Mouse (Mus musculus) liver, embryonic 14.5 days (tissue): ENCODE results near the gene Btbd9. TPM values are rescaled to one million over a fixed set of nuclear protein-coding genes. Genes with fewer than 3 reads are reported as not detected.

Experiments used
- ATAC-seq: fragments of 200-750 bp; cut with Nextera tagmentation; 2 replicates; pipeline ENCODE4 v1.8.0; 2017; ENCODE audit warnings: moderate number of reproducible peaks, mild to moderate bottlenecking, moderate library complexity; ENCODE audit not compliant: insufficient read depth
- DNase-seq, 3 experiments: peaks; one replicate each; pipeline ENCODE4 v3.0.0-alpha.2; 2012 to 2013; ENCODE audit warnings: low read depth in 3 of 3, low spot score in 3 of 3
- H3K27ac ChIP-seq: fragments of 300-500 bp; sonication (generic); 2 replicates; pipeline ENCODE4 v1.5.1; 2014; ENCODE audit warnings: moderate library complexity, mild to moderate bottlenecking, control low read depth, inconsistent platforms
- H3K27me3 ChIP-seq: fragments of 300-500 bp; sonication (generic); 2 replicates; pipeline ENCODE4 v1.6.1; 2014; ENCODE audit warnings: mild to moderate bottlenecking, low read length, moderate library complexity; ENCODE audit not compliant: control insufficient read depth, insufficient read depth
- H3K36me3 ChIP-seq: fragments of 300-500 bp; sonication (generic); replicated peaks from 2 replicates; pipeline ENCODE4 v1.6.1; 2014; ENCODE audit warnings: low read depth; ENCODE audit not compliant: control insufficient read depth, insufficient read depth
- H3K4me1 ChIP-seq, 2 experiments: fragments of 200-500 bp in 1 of 2; fragments of 300-500 bp in 1 of 2; sonication (generic) in 1 of 2; replicated peaks; 2 replicates each; pipeline ENCODE4 v1.6.1; 2012 to 2014; ENCODE audit warnings: antibody characterized with exemption in 1 of 2, inconsistent platforms in 1 of 2, low read length in 1 of 2; ENCODE audit not compliant: control insufficient read depth in 2 of 2, insufficient read depth in 2 of 2
- H3K4me2 ChIP-seq: fragments of 300-500 bp; sonication (generic); 2 replicates; pipeline ENCODE4 v1.6.1; 2014; ENCODE audit warnings: low read depth, mild to moderate bottlenecking, control low read depth, moderate library complexity
- H3K4me3 ChIP-seq, 2 experiments: fragments of 200-500 bp in 1 of 2; fragments of 300-500 bp in 1 of 2; sonication (generic) in 1 of 2; 2 replicates each; pipeline ENCODE4 v1.5.1; 2012 to 2014; ENCODE audit warnings: low read depth in 2 of 2, low read length in 2 of 2, mild to moderate bottlenecking in 2 of 2, control low read depth in 1 of 2, inconsistent platforms in 1 of 2, moderate library complexity in 1 of 2; ENCODE audit not compliant: insufficient read depth in 1 of 2
- H3K9ac ChIP-seq: fragments of 300-500 bp; sonication (generic); replicated peaks from 2 replicates; pipeline ENCODE4 v1.6.1; 2014; ENCODE audit warnings: mild to moderate bottlenecking, control low read depth, moderate library complexity
- H3K9me3 ChIP-seq: fragments of 300-500 bp; sonication (generic); 2 replicates; pipeline ENCODE4 v1.6.1; 2016; ENCODE audit warnings: low read length, mixed read lengths; ENCODE audit not compliant: control insufficient read depth
- CTCF ChIP-seq: IDR thresholded peaks from 2 replicates; pipeline ENCODE4 v1.5.1; 2016; ENCODE audit warnings: antibody characterized with exemption, low read depth, control low read depth
- EP300 ChIP-seq: IDR thresholded peaks from 2 replicates; pipeline ENCODE4 v1.6.1; 2016; ENCODE audit warnings: antibody characterized with exemption, low read depth
- WGBS: fragments of 180-500 bp; shearing (Covaris S2); extraction: QIAGEN DNeasy Blood & Tissue Kit; methylation state at CpG from one replicate; pipeline ENCODE4 v1.1.7; 2014; ENCODE audit not compliant: insufficient replicate concordance; 5-methylcytosine and 5-hydroxymethylcytosine counted together
- polyA plus RNA-seq, 2 experiments: library from polyadenylated mRNA; depleted of rRNA in 1 of 2; stranded (reverse) in 1 of 2; unstranded in 1 of 2; fragments of >200 nt; fragmentation: Nextera tagmentation in 1 of 2; extraction: Ambion mirVana in 1 of 2; gene quantifications; 2 replicates each; pipeline versions ENCODE4 v1.2.1 to v1.2.3; 2012 to 2014

The Btbd9 gene
- polyA plus RNA-seq, 2 experiments = 2.7 to 9.6 TPM

DNA sequence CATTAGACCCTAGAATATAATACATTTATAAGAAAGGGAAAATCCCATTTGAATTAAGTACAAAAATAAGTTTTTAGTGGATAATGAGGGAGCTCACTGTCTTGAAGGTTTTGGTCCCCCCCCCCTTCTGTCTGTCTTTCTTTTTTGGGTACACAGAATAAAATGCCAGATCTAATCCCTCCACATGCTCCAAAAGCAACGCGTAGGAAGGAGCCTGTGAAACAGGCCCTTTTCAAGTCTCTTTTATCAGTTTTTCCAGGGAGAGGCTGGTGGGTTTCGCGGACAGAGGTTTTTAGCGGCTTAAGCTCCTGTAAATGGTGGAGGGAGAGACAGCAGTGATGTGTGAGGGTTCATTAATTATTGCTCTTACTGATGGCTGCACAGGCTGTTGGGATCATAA lies 388.7 kb downstream of the Btbd9 start:
- TF ChIP-seq EP300 = no peak
- TF ChIP-seq CTCF = no peak

DNA sequence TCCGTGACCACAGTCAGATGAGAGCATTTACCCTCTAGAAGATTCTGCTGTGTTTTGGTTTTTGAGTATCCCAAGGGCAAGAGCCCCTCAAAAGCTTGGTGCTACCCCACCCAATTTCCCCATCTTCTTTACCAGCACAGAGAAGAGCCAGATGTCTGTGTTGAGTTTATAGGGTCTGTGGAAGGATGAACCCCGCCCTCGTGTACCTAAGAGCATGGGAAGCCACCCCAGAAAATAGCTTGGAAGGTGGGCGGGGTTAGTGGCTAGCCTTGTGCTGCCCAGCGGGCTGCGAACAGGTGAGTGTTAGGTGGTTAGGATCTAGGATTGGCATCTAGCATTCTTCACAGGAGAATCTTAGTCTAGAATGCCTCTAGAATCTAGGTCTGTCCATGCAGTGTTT lies 389.1 kb downstream of the Btbd9 start:
- no peak for TF ChIP-seq CTCF
- no peak for TF ChIP-seq EP300
- DNase-seq (no peak), ATAC-seq (no peak)
- Histone ChIP-seq H3K9ac (no peak overlapping the region), H3K36me3 (no peaks in the 10 kb centered on the region), H3K4me2 (no peak overlapping the region), H3K4me3 (no peak overlapping the region), H3K27ac (no peak overlapping the region), H3K27me3 (no peaks in the 10 kb centered on the region), H3K9me3 (no peaks in the 10 kb centered on the region), H3K4me1 (no peaks in the 10 kb centered on the region)
- 72% methylated on average over 6 of the region's 6 CpGs for WGBS

More for the DNA sequence above, 388.7 kb downstream of the Btbd9 start:
- H3K4me1 ChIP-seq = no peaks in the 10 kb centered on the region
- no peak overlapping the region for H3K27ac ChIP-seq
- H3K4me3 ChIP-seq = no peak overlapping the region
- H3K27me3 ChIP-seq = no peaks in the 10 kb centered on the region
- 65% methylated on average over 5 of the region's 5 CpGs for WGBS
- DNase-seq (no peak), ATAC-seq (no peak)
- H3K4me2 ChIP-seq = no peak overlapping the region
- H3K36me3 ChIP-seq = no peaks in the 10 kb centered on the region
- H3K9me3 ChIP-seq = no peaks in the 10 kb centered on the region
- H3K9ac ChIP-seq = no peak overlapping the region

DNA sequence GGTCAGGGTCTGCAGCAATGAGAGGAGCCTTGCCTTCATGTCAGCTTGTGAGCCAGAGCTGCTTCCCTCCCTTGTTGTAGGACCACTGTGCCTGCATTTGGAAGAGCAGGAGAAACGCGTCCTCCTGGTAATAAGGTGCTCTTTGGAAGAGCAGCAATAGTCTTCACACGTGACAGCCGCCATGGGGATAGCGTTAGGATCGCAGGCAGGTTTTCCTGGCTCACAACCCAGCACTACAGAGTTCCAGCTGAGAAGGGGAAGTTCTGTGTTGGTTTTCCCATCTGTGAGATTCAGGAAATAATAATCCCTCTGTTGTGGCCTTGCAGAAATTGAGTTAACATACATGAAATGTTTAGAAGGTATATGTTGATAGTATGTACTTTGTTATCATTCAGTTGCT lies 392.7 kb downstream of the Btbd9 start:
- 79% methylated on average over 6 of the region's 6 CpGs for WGBS
- no peak overlapping the region for H3K4me2 ChIP-seq
- no peak for ATAC-seq

DNA sequence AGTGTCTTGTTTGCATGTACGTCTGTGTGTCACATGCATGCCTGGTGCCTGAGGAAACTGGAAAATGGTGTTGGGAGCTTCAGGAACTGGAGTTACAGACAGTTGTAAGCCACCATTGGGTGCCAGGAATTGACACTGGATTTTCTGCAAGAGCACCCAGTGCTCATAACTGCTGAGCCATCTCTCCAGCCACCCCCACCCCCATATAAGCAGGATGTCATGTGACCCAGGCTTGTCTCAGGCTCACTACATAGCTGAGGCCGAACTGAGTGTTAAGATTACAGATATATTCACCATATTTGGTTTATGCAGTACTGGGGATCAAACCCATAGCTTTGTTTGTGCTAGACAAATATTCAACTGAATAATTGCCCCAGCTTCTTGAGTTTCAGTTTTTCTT lies 394.2 kb downstream of the Btbd9 start:
- no peak overlapping the region for H3K4me2 ChIP-seq
- H3K27ac ChIP-seq = no peak overlapping the region
- no peak for ATAC-seq
- DNase-seq = no peak
- TF ChIP-seq CTCF = no peak
- TF ChIP-seq EP300 = no peak
- H3K9me3 ChIP-seq = no peaks in the 10 kb centered on the region
- no peaks in the 10 kb centered on the region for H3K36me3 ChIP-seq
- H3K4me1 ChIP-seq = no peaks in the 10 kb centered on the region
- H3K9ac ChIP-seq = no peak overlapping the region
- WGBS = 20% methylated on average over 2 of the region's 2 CpGs
- no peak overlapping the region for H3K4me3 ChIP-seq
- no peaks in the 10 kb centered on the region for H3K27me3 ChIP-seq

More for the DNA sequence above, 392.7 kb downstream of the Btbd9 start:
- no peak for DNase-seq
- H3K4me1 ChIP-seq = no peaks in the 10 kb centered on the region
- H3K27ac ChIP-seq = no peak overlapping the region
- no peak overlapping the region for H3K4me3 ChIP-seq
- H3K9ac ChIP-seq = no peak overlapping the region
- H3K36me3 ChIP-seq = no peaks in the 10 kb centered on the region
- TF ChIP-seq EP300 (no peak), CTCF (no peak)
- no peaks in the 10 kb centered on the region for H3K27me3 ChIP-seq
- no peaks in the 10 kb centered on the region for H3K9me3 ChIP-seq

DNA sequence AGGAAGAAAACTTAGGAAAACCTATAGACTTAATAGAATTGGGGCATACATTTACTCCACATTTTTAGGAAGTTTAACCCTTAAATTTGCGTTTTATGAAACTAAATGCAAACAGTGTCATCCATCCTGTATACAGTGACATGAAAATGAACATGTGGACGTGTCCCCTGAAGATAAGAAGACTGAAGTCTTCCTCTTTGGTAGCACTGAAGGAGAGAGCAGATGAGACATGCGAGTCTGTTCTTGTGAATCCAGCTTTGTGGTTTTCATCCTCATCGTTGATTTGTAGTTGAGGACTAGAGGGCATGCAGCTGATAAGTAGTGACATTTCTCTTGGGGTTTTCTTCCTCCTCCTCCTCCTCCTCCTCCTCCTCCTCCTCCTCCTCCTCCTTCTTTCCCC lies 394.7 kb downstream of the Btbd9 start:
- Histone ChIP-seq H3K4me2 (no peak overlapping the region), H3K36me3 (no peaks in the 10 kb centered on the region), H3K9me3 (no peaks in the 10 kb centered on the region), H3K4me1 (no peaks in the 10 kb centered on the region), H3K27me3 (no peaks in the 10 kb centered on the region), H3K9ac (no peak overlapping the region), H3K4me3 (no peak overlapping the region), H3K27ac (no peak overlapping the region)
- TF ChIP-seq EP300 = no peak
- no peak for TF ChIP-seq CTCF
- 11% methylated on average over 4 of the region's 4 CpGs for WGBS
- DNase-seq (no peak), ATAC-seq (no peak)
